Mouse (Mus musculus) heart, embryonic 10.5 days (tissue): ENCODE data around the gene Eno1. TPM values are rescaled to one million over a fixed set of nuclear protein-coding genes. Genes with fewer than 3 reads are reported as not detected.

ENCODE experiments used
- DNase-seq: peaks from one replicate; pipeline ENCODE4 v3.0.0-alpha.2; 2017; ENCODE audit warnings: low spot score
- H3K27ac ChIP-seq: fragments of 300-500 bp; sonication (generic); 2 replicates; pipeline ENCODE4 v1.5.1; 2016; ENCODE audit warnings: mild to moderate bottlenecking
- H3K27me3 ChIP-seq: fragments of 300-500 bp; sonication (generic); 2 replicates; pipeline ENCODE4 v1.6.1; 2016; ENCODE audit warnings: mild to moderate bottlenecking; ENCODE audit not compliant: poor library complexity, insufficient read depth, severe bottlenecking
- H3K36me3 ChIP-seq: fragments of 300-500 bp; sonication (generic); 2 replicates; pipeline ENCODE4 v1.6.1; 2016; ENCODE audit warnings: mild to moderate bottlenecking, moderate library complexity
- H3K4me1 ChIP-seq: fragments of 300-500 bp; sonication (generic); 2 replicates; pipeline ENCODE4 v1.6.1; 2016; ENCODE audit warnings: mild to moderate bottlenecking
- H3K4me3 ChIP-seq: fragments of 300-500 bp; sonication (generic); 2 replicates; pipeline ENCODE4 v1.5.1; 2016; ENCODE audit warnings: mild to moderate bottlenecking, moderate library complexity
- H3K9me3 ChIP-seq: fragments of 300-500 bp; sonication (generic); 2 replicates; pipeline ENCODE4 v1.6.1; 2016; ENCODE audit warnings: mild to moderate bottlenecking, moderate library complexity
- WGBS: fragments of 180-500 bp; shearing (Covaris S2); methylation state at CpG from one replicate; pipeline ENCODE4 v1.1.7; 2016; 5-methylcytosine and 5-hydroxymethylcytosine counted together
- polyA plus RNA-seq: library from polyadenylated mRNA; unstranded; fragments of >200 nt; fragmentation: Nextera tagmentation; extraction: Ambion mirVana; gene quantifications from 2 replicates; pipeline ENCODE4 v1.2.1, GENCODE M21; 2016

Eno1 gene
- polyA plus RNA-seq, 1 experiment from 2014 or later = 3,587 TPM

- 5% methylated on average over 21 of the region's 21 CpGs for WGBS
- Histone ChIP-seq H3K4me1 (peaks cover 57% of the 10 kb centered on the region), H3K27ac (peak overlapping the region; percentile 81), H3K9me3 (no peaks in the 10 kb centered on the region), H3K36me3 (no peaks in the 10 kb centered on the region), H3K27me3 (no peaks in the 10 kb centered on the region), H3K4me3 (peak overlapping the region; percentile 33)
- no peak for DNase-seq
These were observed 5.8 kb upstream of the Eno1 start for GRCm38 (mm10) chr4:150230460-150231407.

- Histone ChIP-seq H3K36me3 (no peaks in the 10 kb centered on the region), H3K4me3 (0 out of 2 replicates have a peak overlapping the region, but pooled peaks have one; percentile 6), H3K27me3 (no peaks in the 10 kb centered on the region), H3K4me1 (peaks cover 63% of the 10 kb centered on the region), H3K27ac (peak overlapping the region; percentile 53), H3K9me3 (no peaks in the 10 kb centered on the region)
- 31% methylated on average over 8 of the region's 8 CpGs for WGBS
- DNase-seq = no peak
These were observed 4.7 kb upstream of the Eno1 start for GRCm38 (mm10) chr4:150231871-150232270.

GRCm38 (mm10) chr4:150234599-150235327 lies 1.8 kb upstream of the Eno1 start:
- Histone ChIP-seq H3K27me3 (no peaks in the 10 kb centered on the region), H3K36me3 (peaks cover 12% of the 10 kb centered on the region), H3K4me3 (no peak overlapping the region), H3K27ac (peak overlapping the region; percentile 81), H3K4me1 (peaks cover 60% of the 10 kb centered on the region), H3K9me3 (no peaks in the 10 kb centered on the region)
- DNase-seq = no peak
- WGBS = 48% methylated on average over 8 of the region's 8 CpGs

GRCm38 (mm10) chr4:150235585-150235984 lies 936 bp upstream of the Eno1 start:
- Histone ChIP-seq H3K9me3 (no peaks in the 10 kb centered on the region), H3K27ac (peak overlapping the region; percentile 81), H3K36me3 (peaks cover 19% of the 10 kb centered on the region), H3K4me3 (no peak overlapping the region), H3K4me1 (peaks cover 56% of the 10 kb centered on the region), H3K27me3 (no peaks in the 10 kb centered on the region)
- 79% methylated on average over 4 of the region's 4 CpGs for WGBS
- no peak for DNase-seq

GRCm38 (mm10) chr4:150236031-150236430 lies 490 bp upstream of the Eno1 start:
- Histone ChIP-seq H3K9me3 (no peaks in the 10 kb centered on the region), H3K36me3 (peaks cover 24% of the 10 kb centered on the region), H3K4me3 (peak overlapping the region; percentile 80), H3K27me3 (no peaks in the 10 kb centered on the region), H3K27ac (peak overlapping the region; percentile 99), H3K4me1 (peaks cover 54% of the 10 kb centered on the region)
- no peak for DNase-seq
- 81% methylated on average over 8 of the region's 8 CpGs for WGBS

GRCm38 (mm10) chr4:150237636-150238361 lies 1.3 kb downstream of the Eno1 start:
- no peak for DNase-seq
- Histone ChIP-seq H3K27me3 (no peaks in the 10 kb centered on the region), H3K4me1 (peaks cover 57% of the 10 kb centered on the region), H3K9me3 (no peaks in the 10 kb centered on the region), H3K4me3 (peak overlapping the region; percentile 80), H3K27ac (peak overlapping the region; percentile 99), H3K36me3 (peaks cover 42% of the 10 kb centered on the region)
- WGBS = under 1% methylated on average over 21 of the region's 21 CpGs

GRCm38 (mm10) chr4:150238433-150239086 lies 2.0 kb downstream of the Eno1 start:
- no peak for DNase-seq

GRCm38 (mm10) chr4:150239087-150239480 lies 2.6 kb downstream of the Eno1 start:
- Histone ChIP-seq H3K4me3 (peak overlapping the region; percentile 80), H3K27ac (peak overlapping the region; percentile 99), H3K36me3 (peaks cover 54% of the 10 kb centered on the region), H3K27me3 (no peaks in the 10 kb centered on the region), H3K9me3 (no peaks in the 10 kb centered on the region), H3K4me1 (peaks cover 59% of the 10 kb centered on the region)
- DNase-seq = no peak
- WGBS = 16% methylated on average over 5 of the region's 5 CpGs

More at GRCm38 (mm10) chr4:150238433-150239086, 2.0 kb downstream of the Eno1 start:
- H3K27ac ChIP-seq = peak overlapping the region; percentile 99
- no peaks in the 10 kb centered on the region for H3K9me3 ChIP-seq
- H3K27me3 ChIP-seq = no peaks in the 10 kb centered on the region
- H3K36me3 ChIP-seq = peaks cover 49% of the 10 kb centered on the region
- peaks cover 59% of the 10 kb centered on the region for H3K4me1 ChIP-seq
- peak overlapping the region; percentile 80 for H3K4me3 ChIP-seq
- WGBS = 3% methylated on average over 3 of the region's 3 CpGs

- Histone ChIP-seq H3K36me3 (peaks cover 59% of the 10 kb centered on the region), H3K4me3 (peak overlapping the region; percentile 80), H3K27ac (peak overlapping the region; percentile 99), H3K9me3 (no peaks in the 10 kb centered on the region), H3K27me3 (no peaks in the 10 kb centered on the region), H3K4me1 (peaks cover 55% of the 10 kb centered on the region)
- WGBS = 26% methylated on average over 6 of the region's 6 CpGs
- DNase-seq = no peak
These were observed 3.0 kb downstream of the Eno1 start for GRCm38 (mm10) chr4:150239503-150239902.

GRCm38 (mm10) chr4:150239951-150240368 lies 3.4 kb downstream of the Eno1 start:
- Histone ChIP-seq H3K36me3 (peaks cover 63% of the 10 kb centered on the region), H3K27ac (peak overlapping the region; percentile 99), H3K9me3 (no peaks in the 10 kb centered on the region), H3K27me3 (no peaks in the 10 kb centered on the region), H3K4me3 (peak overlapping the region; percentile 80), H3K4me1 (peaks cover 51% of the 10 kb centered on the region)
- peak; percentile 91 for DNase-seq
- WGBS = 7% methylated on average over 6 of the region's 6 CpGs

- no peaks in the 10 kb centered on the region for H3K27me3 ChIP-seq
- no peak for DNase-seq
- no peaks in the 10 kb centered on the region for H3K9me3 ChIP-seq
- peaks cover 46% of the 10 kb centered on the region for H3K4me1 ChIP-seq
- H3K4me3 ChIP-seq = 0 out of 2 replicates have a peak overlapping the region, but pooled peaks have one; percentile 80
- 70% methylated on average over 1 of the region's 1 CpGs for WGBS
- H3K27ac ChIP-seq = no peak overlapping the region
- peaks cover 68% of the 10 kb centered on the region for H3K36me3 ChIP-seq
These were observed 3.9 kb downstream of the Eno1 start for GRCm38 (mm10) chr4:150240381-150240886.

- Histone ChIP-seq H3K36me3 (peaks cover 81% of the 10 kb centered on the region), H3K4me3 (no peak overlapping the region), H3K9me3 (no peaks in the 10 kb centered on the region), H3K27ac (0 out of 2 replicates have a peak overlapping the region, but pooled peaks have one; percentile 52), H3K4me1 (peaks cover 42% of the 10 kb centered on the region), H3K27me3 (no peaks in the 10 kb centered on the region)
- 76% methylated on average over 4 of the region's 4 CpGs for WGBS
- DNase-seq = no peak
These were observed 5.2 kb downstream of the Eno1 start for GRCm38 (mm10) chr4:150241708-150242107.
